Mouse (Mus musculus): ENCODE measurements around the gene Rbl1. TPM values are rescaled to one million over a fixed set of nuclear protein-coding genes. Genes with fewer than 3 reads are reported as not detected.

Rbl1 gene
- total RNA-seq, 2 experiments from 2014 or later: 4.8 to 4.9 TPM

DNA sequence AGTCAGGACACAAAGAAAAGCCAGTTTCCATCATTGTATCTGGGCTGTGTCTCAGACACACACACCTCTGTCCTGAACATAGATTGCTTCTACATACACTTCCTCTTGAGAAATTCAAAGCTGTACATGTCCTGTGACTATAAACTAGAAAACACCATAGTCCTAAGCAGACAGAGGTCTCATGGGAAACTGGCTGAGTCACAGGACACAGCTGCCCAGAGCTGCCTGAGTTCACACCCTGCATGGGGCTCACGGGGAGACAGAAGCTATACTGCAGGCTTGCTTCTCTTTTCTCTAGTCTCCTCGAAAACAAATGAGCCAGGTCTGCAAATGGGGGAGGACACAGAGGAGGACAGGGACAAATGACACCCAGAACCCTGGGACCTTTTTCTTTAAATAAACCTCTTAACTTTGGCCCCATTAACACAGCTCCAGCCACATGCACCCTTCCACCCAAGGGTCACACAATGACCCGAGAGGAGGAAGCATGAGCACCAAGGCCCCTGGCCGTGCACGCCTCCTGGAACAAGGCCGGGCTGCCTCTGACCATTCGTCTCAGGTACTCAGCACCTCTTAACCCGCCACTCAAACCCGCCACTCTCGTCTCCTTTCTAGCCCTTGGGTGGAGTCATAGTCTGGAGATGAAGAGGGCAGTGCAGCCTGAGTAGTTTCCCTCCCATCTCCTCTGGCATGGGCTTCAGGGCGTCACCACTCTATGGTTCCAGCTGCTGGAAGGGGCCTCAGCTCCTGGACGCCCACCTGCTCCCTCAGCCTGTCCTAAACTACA is 104.6 kb downstream of the Rbl1 start:
- intact Hi-C loops (cut with DNase I): loop anchor here (10.0 kb wide), 3 partner anchors 65 to 225 kb away; no protein-coding TSS in a partner anchor
- no peak for DNase-seq

Other genes with a start within 250 kb of the Rbl1 start
- 100 to 1,000 TPM; 267 to 276 TPM for gene Ndrg3, start 212.5 kb downstream of the Rbl1 start, total RNA-seq (2021)
- gene Dsn1, start 197.4 kb downstream of the Rbl1 start, total RNA-seq (2021): 1 to 10 TPM; 7.4 to 8.4 TPM
- gene Soga1, start 125.3 kb downstream of the Rbl1 start, total RNA-seq (2021): 100 to 1,000 TPM; 104 to 108 TPM
- gene Tldc2, start 117.5 kb downstream of the Rbl1 start, total RNA-seq (2021): not detected
- 10 to 100 TPM; 18.0 to 18.7 TPM for gene Samhd1, start 69.3 kb downstream of the Rbl1 start, total RNA-seq (2021)
- 100 to 1,000 TPM; 147 to 152 TPM for gene Rpn2, start 74.5 kb upstream of the Rbl1 start, total RNA-seq (2021)
- under 1 TPM in 1 of 2 experiments, not detected in 1; 0.24 TPM for gene Mroh8, start 75.0 kb upstream of the Rbl1 start, total RNA-seq (2021)
- gene Ghrh, start 143.0 kb upstream of the Rbl1 start, total RNA-seq (2021): not detected
- gene Manbal, start 163.1 kb upstream of the Rbl1 start, total RNA-seq (2021): 10 to 100 TPM; 66.1 to 70.3 TPM
- 10 to 100 TPM; 92.0 to 94.5 TPM for gene Src, start 213.9 kb upstream of the Rbl1 start, total RNA-seq (2021)